ENCODE assay signal across 28 mouse cellular contexts in the genomic region with DNA sequence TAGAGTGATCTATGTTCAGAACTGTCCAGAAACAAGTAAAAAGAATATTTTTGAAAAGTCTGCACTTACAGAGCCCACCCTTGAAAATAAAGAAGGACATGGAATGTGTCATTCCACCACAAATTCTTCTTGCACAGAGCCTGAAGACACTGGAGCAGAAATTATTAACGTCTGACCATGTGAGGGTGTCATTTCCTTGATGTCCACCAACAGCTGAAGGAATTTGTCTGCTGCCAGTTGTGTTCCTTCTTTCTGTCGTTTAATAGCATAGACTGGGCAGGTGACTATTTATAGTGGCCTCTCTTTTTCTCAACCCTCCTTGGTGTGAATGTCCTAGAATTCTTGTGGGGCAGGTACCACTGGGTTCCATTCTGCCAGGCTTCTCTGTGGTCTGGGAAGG. TPM values are rescaled to one million over a fixed set of nuclear protein-coding genes. Genes with fewer than 3 reads are reported as not detected.
DNase-seq lines count a peak whose midpoint lies in the region; ATAC-seq and TF ChIP-seq lines count a peak whose summit lies in the region.
"Had no signal": no experiment of that assay in that cellular context is flagged by ENCODE, and none has a peak within 500 bp of the region (broad histone marks: within the 10 kb centered on the region; RNA-seq: fewer than 3 reads in every experiment).

No protein-coding gene starts in this region.

- no peak overlapping the region for H3K4me2 ChIP-seq in hindbrain, postnatal 0 days (ENCODE audit: low read depth, low read length)
- no peak overlapping the region for H3K4me2 ChIP-seq in hindbrain, embryonic 11.5 days (replicated peaks; ENCODE audit: low read depth, low read length)
- peak overlapping the region; percentile 79 for H3K4me2 ChIP-seq in myocyte (ENCODE audit: low read depth)
- H3K4me2 ChIP-seq: embryonic facial prominence, embryonic 13.5 days; forebrain, embryonic 13.5 days; heart, embryonic 12.5 days; heart, embryonic 15.5 days; hindbrain, embryonic 12.5 days; hindbrain, embryonic 15.5 days had no signal

- H3K36me3 ChIP-seq in hindbrain, postnatal 0 days (ENCODE audit: insufficient read depth, low read length): 0 out of 2 replicates have a peak, but pooled peaks cover 16% of the 10 kb centered on the region
- H3K36me3 ChIP-seq in hindbrain, embryonic 11.5 days (ENCODE audit: control insufficient read depth, insufficient read depth, low read length): no peaks in the 10 kb centered on the region
- H3K36me3 ChIP-seq in myocyte (ENCODE audit: control insufficient read depth, insufficient read depth): peaks cover 18% of the 10 kb centered on the region
- no peaks in the 10 kb centered on the region for H3K36me3 ChIP-seq in thymus, adult 2 months (ENCODE audit: control insufficient read depth, insufficient read depth, low read length)
- H3K36me3 ChIP-seq: heart, embryonic 15.5 days had no signal

- POLR2A ChIA-PET in Patski (lab: Charles Lee): interaction anchor here (1.7 kb wide), 1 partner anchor 21 kb away, joined by 9 read pairs; no protein-coding TSS in a partner anchor

- H3K27me3 ChIP-seq in hindbrain, postnatal 0 days (ENCODE audit: insufficient read depth, low read length): no peaks in the 10 kb centered on the region
- H3K27me3 ChIP-seq in hindbrain, embryonic 11.5 days (ENCODE audit: control insufficient read depth, insufficient read depth, low read length): no peaks in the 10 kb centered on the region
- H3K27me3 ChIP-seq in Patski (no peaks in the 10 kb centered on the region), myocyte (ENCODE audit: control insufficient read depth, insufficient read depth, insufficient read length) (no peaks in the 10 kb centered on the region)
- no peaks in the 10 kb centered on the region for H3K27me3 ChIP-seq in thymus, adult 2 months (ENCODE audit: control insufficient read depth, insufficient read depth, low read length)
- H3K27me3 ChIP-seq: embryonic facial prominence, embryonic 13.5 days; forebrain, embryonic 13.5 days; heart, embryonic 12.5 days; heart, embryonic 15.5 days; hindbrain, embryonic 12.5 days; hindbrain, embryonic 15.5 days had no signal

- H3K4me1 ChIP-seq in hindbrain, postnatal 0 days (ENCODE audit: insufficient read depth, low read length): no peaks in the 10 kb centered on the region; the same call in 1 of the 2 replicates
- peaks cover 3% of the 10 kb centered on the region; the same call in 1 of the 2 replicates for H3K4me1 ChIP-seq in hindbrain, embryonic 11.5 days (replicated peaks; ENCODE audit: control insufficient read depth, insufficient read depth, low read length)
- no peaks in the 10 kb centered on the region for H3K4me1 ChIP-seq in thymus, adult 2 months (replicated peaks; ENCODE audit: control insufficient read depth, insufficient read depth, low read length)
- H3K4me1 ChIP-seq: embryonic facial prominence, embryonic 13.5 days; heart, embryonic 12.5 days; heart, embryonic 15.5 days had no signal

- no peak overlapping the region for H3ac ChIP-seq in myocyte (ENCODE audit: control insufficient read depth, insufficient read length)

- WGBS in hindbrain, postnatal 0 days: 43% methylated on average over 2 of the region's 2 CpGs
- WGBS in hindbrain, embryonic 11.5 days: 79% methylated on average over 2 of the region's 2 CpGs
- WGBS in thymus, adult 2 months: 67% methylated on average over 2 of the region's 2 CpGs

- no peak for TF ChIP-seq POLR2A in myocyte (IDR thresholded peaks at IDR 0.05; ENCODE audit: insufficient read length, low read depth)
- TF ChIP-seq POLR2A in thymus, adult 2 months (IDR thresholded peaks at IDR 0.05; ENCODE audit: control insufficient read depth, extremely low read depth, insufficient read depth, low read length, poor library complexity): no peak

- CTCF ChIA-PET in Patski (lab: Charles Lee): interaction anchor here (1.4 to 1.8 kb wide), 2 partner anchors 173 to 178 kb away, joined by 4 to 5 read pairs; no protein-coding TSS in a partner anchor

- peak overlapping the region; percentile 51; the same call in 1 of the 2 replicates for H3K27ac ChIP-seq in hindbrain, postnatal 0 days
- no peak overlapping the region for H3K27ac ChIP-seq in hindbrain, embryonic 11.5 days (ENCODE audit: low read depth, low read length)
- no peak overlapping the region for H3K27ac ChIP-seq in thymus, adult 2 months (ENCODE audit: control insufficient read depth, insufficient read depth, low read length)
- H3K27ac ChIP-seq: embryonic facial prominence, embryonic 10.5 days; embryonic facial prominence, embryonic 13.5 days; forebrain, embryonic 13.5 days; gastrocnemius, adult 2 months; heart, embryonic 15.5 days had no signal

- no peaks in the 10 kb centered on the region for H3K79me2 ChIP-seq in myocyte (ENCODE audit: control insufficient read depth, insufficient read depth)

- TF ChIP-seq CTCF in hindbrain, postnatal 0 days (IDR thresholded peaks at IDR 0.05; ENCODE audit: low read depth): no peak
- no peak for TF ChIP-seq CTCF in Patski (IDR thresholded peaks at IDR 0.05)
- TF ChIP-seq CTCF in thymus, adult 2 months (IDR thresholded peaks at IDR 0.05; ENCODE audit: borderline replicate concordance, control insufficient read depth, extremely low read depth, insufficient read depth, low read length, poor library complexity): no peak

- no peak for DNase-seq in hindbrain, postnatal 0 days (ENCODE audit: low spot score)
- DNase-seq in hindbrain, embryonic 11.5 days (ENCODE audit: low spot score): no peak
- DNase-seq in 3T3-L1 (ENCODE audit: low read depth, low spot score): peak; percentile 27
- no peak for DNase-seq in Patski (ENCODE audit: low read depth, low spot score)
- no peak for DNase-seq in thymus, adult 2 months
- DNase-seq: cerebellum, adult 11 months; cerebellum, adult 2 months; cerebellum, postnatal 10 days; cerebellum, postnatal 36 days; embryo, embryonic 11 days; gastrocnemius, adult 2 months; gastrocnemius, postnatal 14 days; heart, adult 18-20 months; heart, postnatal 10 days; heart, postnatal 36 days had no signal

- ATAC-seq in hindbrain, postnatal 0 days: no peak
- no peak for ATAC-seq in hindbrain, embryonic 11.5 days (ENCODE audit: low FRiP score)
- peak; percentile 40 for ATAC-seq in Patski
- no peak for ATAC-seq in megakaryocyte progenitor cell, adult 5-6 weeks (replicated peaks; ENCODE audit: poor library complexity)
- ATAC-seq: forebrain, embryonic 13.5 days; forebrain, embryonic 16.5 days; inflammation-experienced regulatory T-cells, adult 6 months; intestine, embryonic 16.5 days had no signal

- H3K9ac ChIP-seq in hindbrain, postnatal 0 days (replicated peaks; ENCODE audit: low read length): no peak overlapping the region
- no peak overlapping the region for H3K9ac ChIP-seq in hindbrain, embryonic 11.5 days (ENCODE audit: low read depth, low read length)
- H3K9ac ChIP-seq: embryonic facial prominence, embryonic 13.5 days; forebrain, embryonic 13.5 days; heart, embryonic 12.5 days; heart, embryonic 15.5 days; hindbrain, embryonic 12.5 days; hindbrain, embryonic 15.5 days had no signal

- in situ Hi-C loops in Patski (cut with MboI; ENCODE audit: low pct_unique_long_range_greater_than_20kb): loop anchor here (25.0 kb wide), 1 partner anchor 519 kb away; no protein-coding TSS in a partner anchor

- H3K9me3 ChIP-seq in hindbrain, postnatal 0 days (ENCODE audit: low read length): no peaks in the 10 kb centered on the region
- H3K9me3 ChIP-seq in hindbrain, embryonic 11.5 days (ENCODE audit: control insufficient read depth, low read length): no peaks in the 10 kb centered on the region
- H3K9me3 ChIP-seq: embryonic facial prominence, embryonic 10.5 days; embryonic facial prominence, embryonic 13.5 days; forebrain, embryonic 10.5 days; forebrain, embryonic 13.5 days; heart, embryonic 12.5 days; heart, embryonic 15.5 days; hindbrain, embryonic 12.5 days; hindbrain, embryonic 15.5 days had no signal

- H3K4me3 ChIP-seq in hindbrain, postnatal 0 days (ENCODE audit: low read length): no peak overlapping the region
- H3K4me3 ChIP-seq in hindbrain, embryonic 11.5 days (ENCODE audit: low read depth, low read length): no peak overlapping the region
- H3K4me3 ChIP-seq in myocyte: no peak overlapping the region
- H3K4me3 ChIP-seq in thymus, adult 2 months (ENCODE audit: control insufficient read depth, insufficient read depth, low read length): no peak overlapping the region
- H3K4me3 ChIP-seq: embryonic facial prominence, embryonic 10.5 days; embryonic facial prominence, embryonic 13.5 days; forebrain, embryonic 10.5 days; forebrain, embryonic 13.5 days; gastrocnemius, adult 2 months; heart, embryonic 12.5 days; heart, embryonic 15.5 days; hindbrain, embryonic 12.5 days; hindbrain, embryonic 15.5 days had no signal

TF ChIP-seq in myocyte, 11 proteins besides CTCF, POLR2A, EP300 and RAD21:
- TF ChIP-seq MYOD1 (IDR thresholded peaks at IDR 0.05; ENCODE audit: control insufficient read depth in 1 of 3, insufficient read length in 2 of 3, low read depth in 2 of 3): peak; percentile 89 to 96 (median 92)
- TF ChIP-seq TCF12 (IDR thresholded peaks at IDR 0.05; ENCODE audit: insufficient read depth, poor library complexity, severe bottlenecking): peak; percentile 24
- no peak for TF ChIP-seq REST (IDR thresholded peaks at IDR 0.05; ENCODE audit: insufficient read depth, insufficient read length)
- peak in 2 of 3 experiments; percentile 5 to 37 for TF ChIP-seq MYOG (IDR thresholded peaks at IDR 0.05; ENCODE audit: control insufficient read depth in 1 of 3, insufficient read depth in 1 of 3, insufficient read length in 2 of 3, low read depth in 2 of 3)

RNA-seq across cellular contexts. Expression of gene Alox5, which starts 54.8 kb away (rescaled TPM):
- total RNA-seq in hindbrain, postnatal 0 days (2014; rRNA removed): 1.7 and 8.1 TPM in 2 replicates
- 0.73 and 0.75 TPM in 2 replicates for polyA plus RNA-seq in hindbrain, postnatal 0 days (2015; fragmentation: Nextera tagmentation; extraction: Ambion mirVana)
- polyA plus RNA-seq in hindbrain, embryonic 11.5 days (2014; fragmentation: Nextera tagmentation; extraction: Ambion mirVana): 0.82 and 0.86 TPM in 2 replicates
- not detected for polyA plus RNA-seq in Patski (2021)
- 21.7 TPM for polyA plus RNA-seq in myocyte (2012; fragmentation: generic; extraction: Trizol)
- polyA plus RNA-seq in thymus, adult 2 months (2012; rRNA removed): 3.1 and 5.3 TPM in 2 replicates
- 8.1 and 9.5 TPM in 2 replicates for total RNA-seq in megakaryocyte progenitor cell, adult 5-6 weeks (2015)
- 5.9 and 12.3 TPM in 2 replicates for total RNA-seq in megakaryocyte progenitor cell, adult 5-6 weeks (2017)
- polyA plus RNA-seq: inflammation-experienced regulatory T-cells, adult 6 months had no signal
